Mouse (Mus musculus): ENCODE data around the gene Rnf141. TPM values are rescaled to one million over a fixed set of nuclear protein-coding genes. Genes with fewer than 3 reads are reported as not detected.

Rnf141 gene
- polyA plus RNA-seq, 1 experiment from 2014 or later: 20.1 TPM

DNA sequence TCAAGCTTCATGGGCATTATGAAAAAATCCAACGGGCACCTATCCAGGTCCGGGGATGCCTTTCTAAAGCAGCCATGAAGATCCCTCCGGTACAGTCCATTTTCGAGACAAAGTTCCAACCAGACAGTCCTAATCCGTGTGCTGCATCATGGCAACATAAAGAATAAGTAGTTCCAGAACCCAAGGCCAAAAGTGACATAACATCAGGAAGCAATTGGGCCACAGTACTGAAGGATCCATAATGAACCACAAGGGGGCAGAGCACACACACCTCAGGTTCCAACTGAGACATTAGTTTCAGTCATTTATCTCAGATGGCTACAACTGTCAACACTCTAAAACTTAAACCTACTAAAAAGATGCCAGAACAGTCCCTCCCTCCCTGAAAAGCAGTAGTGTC is 28.2 kb downstream of the Rnf141 start:
- Histone ChIP-seq H3K36me3 (ENCODE audit: insufficient read depth, low read length) (0 out of 2 replicates have a peak, but pooled peaks cover 12% of the 10 kb centered on the region), H3K27ac (no peak overlapping the region), H3K4me2 (ENCODE audit: low read length) (no peak overlapping the region), H3K4me3 (replicated peaks; ENCODE audit: low read depth, low read length) (no peak overlapping the region), H3K9me3 (replicated peaks; ENCODE audit: low read length) (no peaks in the 10 kb centered on the region), H3K4me1 (replicated peaks; ENCODE audit: insufficient read depth, low read length) (no peaks in the 10 kb centered on the region), H3K27me3 (ENCODE audit: insufficient read depth, low read length) (no peaks in the 10 kb centered on the region), H3K9ac (ENCODE audit: low read depth, low read length) (no peak overlapping the region)
- WGBS: 75% methylated on average over 5 of the region's 5 CpGs
- DNase-seq (ENCODE audit: low spot score) (peak; percentile 87), ATAC-seq (replicated peaks; ENCODE audit: low FRiP score, low read depth) (peak; percentile 43; the same call in 1 of the 2 replicates)
- TF ChIP-seq CTCF (IDR thresholded peaks at IDR 0.05; ENCODE audit: low read depth): peak; percentile 92

GRCm38 (mm10) chr7:110813983-110814382 is 30.3 kb downstream of the Rnf141 start:
- no peaks in the 10 kb centered on the region for H3K27me3 ChIP-seq (ENCODE audit: insufficient read depth, low read length)
- 91% methylated on average over 1 of the region's 1 CpGs for WGBS
- no peak for TF ChIP-seq CTCF (IDR thresholded peaks at IDR 0.05; ENCODE audit: low read depth)
- no peak overlapping the region for H3K27ac ChIP-seq
- no peaks in the 10 kb centered on the region for H3K4me1 ChIP-seq (replicated peaks; ENCODE audit: insufficient read depth, low read length)
- no peak for DNase-seq (ENCODE audit: low spot score)
- no peak overlapping the region for H3K9ac ChIP-seq (ENCODE audit: low read depth, low read length)
- H3K4me2 ChIP-seq (ENCODE audit: low read length): no peak overlapping the region
- ATAC-seq (replicated peaks; ENCODE audit: low FRiP score, low read depth): no peak
- 0 out of 2 replicates have a peak, but pooled peaks cover 16% of the 10 kb centered on the region for H3K36me3 ChIP-seq (ENCODE audit: insufficient read depth, low read length)
- no peak overlapping the region for H3K4me3 ChIP-seq (replicated peaks; ENCODE audit: low read depth, low read length)
- H3K9me3 ChIP-seq (replicated peaks; ENCODE audit: low read length): no peaks in the 10 kb centered on the region

GRCm38 (mm10) chr7:110811529-110811928 is 32.7 kb downstream of the Rnf141 start:
- no peak overlapping the region for H3K9ac ChIP-seq (ENCODE audit: low read depth, low read length)
- no peak overlapping the region for H3K4me3 ChIP-seq (replicated peaks; ENCODE audit: low read depth, low read length)
- no peak for TF ChIP-seq CTCF (IDR thresholded peaks at IDR 0.05; ENCODE audit: low read depth)
- H3K27ac ChIP-seq: no peak overlapping the region
- no peak for DNase-seq (ENCODE audit: low spot score)
- no peaks in the 10 kb centered on the region for H3K4me1 ChIP-seq (replicated peaks; ENCODE audit: insufficient read depth, low read length)
- no peak for ATAC-seq (replicated peaks; ENCODE audit: low FRiP score, low read depth)
- no peaks in the 10 kb centered on the region for H3K27me3 ChIP-seq (ENCODE audit: insufficient read depth, low read length)
- no peak overlapping the region for H3K4me2 ChIP-seq (ENCODE audit: low read length)
- WGBS: 79% methylated on average over 5 of the region's 5 CpGs
- 0 out of 2 replicates have a peak, but pooled peaks cover 19% of the 10 kb centered on the region for H3K36me3 ChIP-seq (ENCODE audit: insufficient read depth, low read length)
- no peaks in the 10 kb centered on the region for H3K9me3 ChIP-seq (replicated peaks; ENCODE audit: low read length)

DNA sequence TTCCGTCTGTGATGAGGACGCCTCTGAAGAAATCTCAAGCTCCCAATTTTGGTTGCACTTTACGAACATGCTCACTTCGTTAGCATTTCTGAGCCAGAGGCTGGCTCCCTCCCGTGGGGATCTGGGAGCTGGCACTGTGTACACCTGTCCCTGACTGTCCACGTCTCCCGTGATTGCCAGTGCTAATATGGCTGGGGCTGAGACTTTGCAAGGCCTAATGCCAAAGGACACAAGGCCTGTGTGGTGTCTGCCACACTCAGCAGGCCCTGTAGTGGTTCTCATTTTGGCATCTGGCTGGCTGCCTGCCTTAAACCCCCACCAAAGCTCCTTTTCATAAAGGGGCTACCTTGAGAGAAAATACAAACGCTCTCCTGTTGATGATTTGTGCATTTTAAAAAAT is 33.3 kb downstream of the Rnf141 start:
- no peak for TF ChIP-seq CTCF (IDR thresholded peaks at IDR 0.05; ENCODE audit: low read depth)
- no peak overlapping the region for H3K27ac ChIP-seq
- no peaks in the 10 kb centered on the region for H3K27me3 ChIP-seq (ENCODE audit: insufficient read depth, low read length)
- H3K9ac ChIP-seq (ENCODE audit: low read depth, low read length): no peak overlapping the region
- WGBS: 90% methylated on average over 8 of the region's 8 CpGs
- H3K36me3 ChIP-seq (ENCODE audit: insufficient read depth, low read length): 0 out of 2 replicates have a peak, but pooled peaks cover 19% of the 10 kb centered on the region
- ATAC-seq (replicated peaks; ENCODE audit: low FRiP score, low read depth) (no peak), DNase-seq (ENCODE audit: low spot score) (no peak)
- no peaks in the 10 kb centered on the region for H3K4me1 ChIP-seq (replicated peaks; ENCODE audit: insufficient read depth, low read length)
- no peak overlapping the region for H3K4me3 ChIP-seq (replicated peaks; ENCODE audit: low read depth, low read length)
- H3K9me3 ChIP-seq (replicated peaks; ENCODE audit: low read length): no peaks in the 10 kb centered on the region
- no peak overlapping the region for H3K4me2 ChIP-seq (ENCODE audit: low read length)

DNA sequence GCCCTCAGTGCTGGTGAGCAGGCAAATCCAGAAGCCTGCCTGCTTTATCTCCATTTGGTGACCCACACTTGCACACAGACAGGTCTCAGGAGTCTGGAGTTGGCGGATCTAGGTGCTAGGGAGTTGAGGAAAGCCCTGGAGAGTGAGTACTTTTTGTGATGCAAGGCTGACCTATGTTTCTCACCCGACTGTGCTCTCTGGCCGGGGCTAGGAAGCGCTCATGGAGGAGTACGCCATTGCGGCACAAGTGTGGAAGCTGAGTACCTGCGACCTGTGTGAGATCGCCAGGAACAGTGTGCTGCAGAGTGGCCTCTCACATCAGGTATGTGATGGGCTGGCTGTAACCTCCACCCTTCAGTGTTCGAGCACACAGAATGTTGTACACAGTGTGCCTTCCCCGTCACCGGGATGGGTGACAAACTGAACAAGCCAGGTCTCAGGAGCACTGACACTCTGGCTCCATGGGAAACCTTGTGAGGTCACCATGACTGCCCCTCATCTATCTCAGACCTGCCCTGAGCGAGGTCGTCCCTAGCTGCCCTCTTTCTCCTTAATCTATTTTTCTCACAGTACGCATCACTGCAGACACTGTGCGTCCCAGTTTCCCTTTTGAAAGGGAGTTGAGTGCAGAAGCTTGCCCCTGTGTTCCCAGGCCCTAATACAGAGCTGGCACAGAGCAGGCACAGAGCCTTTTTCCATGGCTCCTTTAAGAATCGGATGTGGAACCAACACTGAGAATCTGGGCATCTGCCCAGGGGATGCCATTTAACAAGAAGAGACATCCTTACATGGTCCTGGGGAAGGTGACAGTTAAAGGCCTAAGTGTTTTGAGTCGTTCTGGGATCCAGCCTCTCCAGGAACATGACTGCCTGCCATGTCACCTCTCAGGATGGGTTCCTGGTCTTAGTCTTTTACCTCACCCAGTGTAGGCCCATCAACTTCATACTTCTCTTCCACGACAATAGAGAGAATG is 34.4 kb downstream of the Rnf141 start:
- H3K4me3 ChIP-seq (replicated peaks; ENCODE audit: low read depth, low read length): no peak overlapping the region
- TF ChIP-seq CTCF (IDR thresholded peaks at IDR 0.05; ENCODE audit: low read depth): no peak
- DNase-seq (ENCODE audit: low spot score) (no peak), ATAC-seq (replicated peaks; ENCODE audit: low FRiP score, low read depth) (no peak)
- no peak overlapping the region for H3K9ac ChIP-seq (ENCODE audit: low read depth, low read length)
- no peak overlapping the region for H3K27ac ChIP-seq
- H3K9me3 ChIP-seq (replicated peaks; ENCODE audit: low read length): no peaks in the 10 kb centered on the region
- no peak overlapping the region for H3K4me2 ChIP-seq (ENCODE audit: low read length)
- no peaks in the 10 kb centered on the region for H3K4me1 ChIP-seq (replicated peaks; ENCODE audit: insufficient read depth, low read length)
- 0 out of 2 replicates have a peak, but pooled peaks cover 15% of the 10 kb centered on the region for H3K36me3 ChIP-seq (ENCODE audit: insufficient read depth, low read length)
- no peaks in the 10 kb centered on the region for H3K27me3 ChIP-seq (ENCODE audit: insufficient read depth, low read length)
- WGBS: 83% methylated on average over 18 of the region's 18 CpGs

DNA sequence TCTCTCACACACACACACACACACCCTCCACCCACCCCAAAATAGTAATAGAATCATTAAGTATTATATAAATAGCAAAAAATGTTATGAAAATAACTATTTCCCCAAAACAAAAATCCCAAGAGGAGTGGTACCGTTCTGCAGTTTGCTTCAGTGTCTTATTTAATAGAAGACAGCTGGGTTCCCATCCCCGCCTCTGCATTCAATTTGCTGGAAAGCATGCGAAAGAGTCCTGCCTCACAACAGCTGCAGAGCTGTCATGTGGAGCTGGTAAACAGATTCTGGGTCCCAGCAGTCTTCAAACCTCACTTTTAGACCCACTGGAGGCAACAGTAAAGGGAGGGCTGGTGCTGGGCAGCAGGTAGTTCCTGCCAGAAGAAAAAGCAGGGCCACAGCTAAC is 35.3 kb downstream of the Rnf141 start:
- Histone ChIP-seq H3K4me1 (replicated peaks; ENCODE audit: insufficient read depth, low read length) (no peaks in the 10 kb centered on the region), H3K27ac (no peak overlapping the region), H3K36me3 (ENCODE audit: insufficient read depth, low read length) (0 out of 2 replicates have a peak, but pooled peaks cover 15% of the 10 kb centered on the region), H3K4me2 (ENCODE audit: low read length) (no peak overlapping the region), H3K27me3 (ENCODE audit: insufficient read depth, low read length) (no peaks in the 10 kb centered on the region), H3K4me3 (replicated peaks; ENCODE audit: low read depth, low read length) (no peak overlapping the region), H3K9ac (ENCODE audit: low read depth, low read length) (no peak overlapping the region), H3K9me3 (replicated peaks; ENCODE audit: low read length) (no peaks in the 10 kb centered on the region)
- TF ChIP-seq CTCF (IDR thresholded peaks at IDR 0.05; ENCODE audit: low read depth): no peak
- whole genome bisulfite sequencing: 48% methylated on average over 3 of the region's 3 CpGs
- ATAC-seq (replicated peaks; ENCODE audit: low FRiP score, low read depth): no peak
- DNase-seq (ENCODE audit: low spot score): peak; percentile 45

Measured in kidney, postnatal 0 days (tissue).